Comparison of ENCODE assay signal across 19 mouse cellular contexts in genomic region chr10:25260724-25261123, GRCm38 (mm10). TPM values are rescaled to one million over a fixed set of nuclear protein-coding genes. Genes with fewer than 3 reads are reported as not detected.
DNase-seq lines count a peak whose midpoint lies in the region; ATAC-seq lines count a peak whose summit lies in the region.
"Had no signal": no experiment of that assay in that cellular context is flagged by ENCODE, and none has a peak within 500 bp of the region (broad histone marks: within the 10 kb centered on the region; RNA-seq: fewer than 3 reads in every experiment).

No protein-coding gene starts in this region.

- H3K9ac ChIP-seq in hindbrain, embryonic 14.5 days: no peak overlapping the region
- no peak overlapping the region for H3K9ac ChIP-seq in hindbrain, embryonic 12.5 days
- no peak overlapping the region for H3K9ac ChIP-seq in limb, embryonic 13.5 days
- no peak overlapping the region for H3K9ac ChIP-seq in limb, embryonic 15.5 days
- H3K9ac ChIP-seq: embryonic facial prominence, embryonic 15.5 days; forebrain, postnatal 0 days had no signal

- H3K9me3 ChIP-seq in hindbrain, embryonic 14.5 days (ENCODE audit: control insufficient read depth, low read length): no peaks in the 10 kb centered on the region
- H3K9me3 ChIP-seq in hindbrain, embryonic 12.5 days (replicated peaks): no peaks in the 10 kb centered on the region
- H3K9me3 ChIP-seq in limb, embryonic 13.5 days: no peaks in the 10 kb centered on the region
- no peaks in the 10 kb centered on the region for H3K9me3 ChIP-seq in limb, embryonic 10.5 days (replicated peaks)
- H3K9me3 ChIP-seq in limb, embryonic 15.5 days: no peaks in the 10 kb centered on the region
- H3K9me3 ChIP-seq: embryonic facial prominence, embryonic 15.5 days had no signal

- DNase-seq in hindbrain, embryonic 14.5 days (ENCODE audit: low spot score): no peak
- no peak for DNase-seq in limb, embryonic 10.5 days (ENCODE audit: low spot score)
- no peak for DNase-seq in adrenal gland, adult 2 months
- DNase-seq: adrenal gland, adult 8-10 months; adrenal gland, postnatal 25 days; cerebellum, adult 11-12 months; cerebellum, adult 8-10 months; cerebellum, postnatal 10 days; cerebellum, postnatal 36 days; forebrain, postnatal 0 days; gastrocnemius, adult 2 months; gastrocnemius, postnatal 14 days; heart, adult 11 months had no signal

- 91% methylated on average over 10 of the region's 10 CpGs for WGBS in hindbrain, embryonic 14.5 days
- 83% methylated on average over 10 of the region's 10 CpGs for WGBS in hindbrain, embryonic 12.5 days
- 77% methylated on average over 10 of the region's 10 CpGs for WGBS in limb, embryonic 13.5 days
- WGBS in limb, embryonic 10.5 days: 90% methylated on average over 10 of the region's 10 CpGs
- 73% methylated on average over 10 of the region's 10 CpGs for WGBS in limb, embryonic 15.5 days

- no peaks in the 10 kb centered on the region for H3K27me3 ChIP-seq in hindbrain, embryonic 14.5 days (ENCODE audit: control insufficient read depth, insufficient read depth, low read length)
- H3K27me3 ChIP-seq in hindbrain, embryonic 12.5 days: no peaks in the 10 kb centered on the region
- H3K27me3 ChIP-seq in limb, embryonic 13.5 days: no peaks in the 10 kb centered on the region
- no peaks in the 10 kb centered on the region for H3K27me3 ChIP-seq in limb, embryonic 10.5 days (ENCODE audit: low read depth, poor library complexity, severe bottlenecking)
- no peaks in the 10 kb centered on the region for H3K27me3 ChIP-seq in limb, embryonic 15.5 days
- H3K27me3 ChIP-seq: embryonic facial prominence, embryonic 15.5 days had no signal

- ATAC-seq in hindbrain, embryonic 14.5 days (ENCODE audit: low FRiP score): no peak
- ATAC-seq in hindbrain, embryonic 12.5 days (ENCODE audit: low FRiP score): no peak
- ATAC-seq in limb, embryonic 13.5 days (ENCODE audit: low FRiP score, low read depth): peak; percentile 81
- ATAC-seq in limb, embryonic 15.5 days (ENCODE audit: insufficient number of reproducible peaks, low FRiP score, low TSS enrichment, low read depth): peak; percentile 77; the same call in 1 of the 2 replicates
- ATAC-seq: CD4-positive, CD25-positive, alpha-beta regulatory T cell, adult 4 months; forebrain, postnatal 0 days had no signal

- 0 out of 2 replicates have a peak overlapping the region, but pooled peaks have one; percentile 12 for H3K27ac ChIP-seq in hindbrain, embryonic 14.5 days
- H3K27ac ChIP-seq in hindbrain, embryonic 12.5 days: no peak overlapping the region
- H3K27ac ChIP-seq in limb, embryonic 13.5 days: no peak overlapping the region
- no peak overlapping the region; the same call in 1 of the 2 replicates for H3K27ac ChIP-seq in limb, embryonic 10.5 days
- peak overlapping the region; percentile 9; the same call in 1 of the 2 replicates for H3K27ac ChIP-seq in limb, embryonic 15.5 days
- H3K27ac ChIP-seq: gastrocnemius, adult 2 months had no signal

- no peak overlapping the region for H3K4me2 ChIP-seq in hindbrain, embryonic 14.5 days (replicated peaks)
- no peak overlapping the region for H3K4me2 ChIP-seq in hindbrain, embryonic 12.5 days (replicated peaks)
- no peak overlapping the region for H3K4me2 ChIP-seq in limb, embryonic 13.5 days (replicated peaks)
- H3K4me2 ChIP-seq in limb, embryonic 15.5 days: no peak overlapping the region
- H3K4me2 ChIP-seq: embryonic facial prominence, embryonic 15.5 days; heart, embryonic 11.5 days had no signal

- no peaks in the 10 kb centered on the region for H3K36me3 ChIP-seq in hindbrain, embryonic 14.5 days (replicated peaks; ENCODE audit: control insufficient read depth, insufficient read depth)
- no peaks in the 10 kb centered on the region for H3K36me3 ChIP-seq in hindbrain, embryonic 12.5 days
- 0 out of 2 replicates have a peak, but pooled peaks cover 5% of the 10 kb centered on the region for H3K36me3 ChIP-seq in limb, embryonic 13.5 days
- peaks cover 7% of the 10 kb centered on the region; the same call in 1 of the 2 replicates for H3K36me3 ChIP-seq in limb, embryonic 10.5 days
- no peaks in the 10 kb centered on the region; the same call in 1 of the 2 replicates for H3K36me3 ChIP-seq in limb, embryonic 15.5 days
- H3K36me3 ChIP-seq: embryonic facial prominence, embryonic 15.5 days had no signal

- H3K4me1 ChIP-seq in hindbrain, embryonic 14.5 days (replicated peaks; ENCODE audit: control insufficient read depth, insufficient read depth, low read length): peaks cover 8% of the 10 kb centered on the region; the same call in 1 of the 2 replicates
- 0 out of 2 replicates have a peak, but pooled peaks cover 2% of the 10 kb centered on the region for H3K4me1 ChIP-seq in hindbrain, embryonic 12.5 days
- H3K4me1 ChIP-seq in limb, embryonic 13.5 days: no peaks in the 10 kb centered on the region
- H3K4me1 ChIP-seq in limb, embryonic 10.5 days: no peaks in the 10 kb centered on the region; the same call in 1 of the 2 replicates
- no peaks in the 10 kb centered on the region for H3K4me1 ChIP-seq in limb, embryonic 15.5 days
- H3K4me1 ChIP-seq: embryonic facial prominence, embryonic 15.5 days had no signal

- H3K4me3 ChIP-seq in hindbrain, embryonic 14.5 days (replicated peaks; ENCODE audit: low read length): no peak overlapping the region
- H3K4me3 ChIP-seq in hindbrain, embryonic 12.5 days: no peak overlapping the region
- no peak overlapping the region for H3K4me3 ChIP-seq in limb, embryonic 13.5 days
- no peak overlapping the region for H3K4me3 ChIP-seq in limb, embryonic 10.5 days
- H3K4me3 ChIP-seq in limb, embryonic 15.5 days: no peak overlapping the region
- H3K4me3 ChIP-seq: embryonic facial prominence, embryonic 15.5 days; gastrocnemius, adult 2 months had no signal

RNA-seq across cellular contexts. Expression of gene Akap7, which starts 46.9 kb away (rescaled TPM):
- polyA plus RNA-seq in hindbrain, embryonic 14.5 days (2014; fragmentation: Nextera tagmentation; extraction: Ambion mirVana): 48.8 and 56.7 TPM in 2 replicates
- 22.8 TPM in 2 replicates for polyA plus RNA-seq in hindbrain, embryonic 12.5 days (2016; fragmentation: Nextera tagmentation; extraction: Ambion mirVana)
- polyA plus RNA-seq in limb, embryonic 13.5 days (2015; fragmentation: Nextera tagmentation; extraction: Ambion mirVana): 19.6 and 21.6 TPM in 2 replicates
- polyA plus RNA-seq in limb, embryonic 10.5 days (2016; fragmentation: Nextera tagmentation; extraction: Ambion mirVana): 18.5 and 21.3 TPM in 2 replicates
- 13.7 and 14.0 TPM in 2 replicates for polyA plus RNA-seq in limb, embryonic 15.5 days (2015; fragmentation: Nextera tagmentation; extraction: Ambion mirVana)
- 10 to 100 TPM; 70.3 to 73.3 TPM for total RNA-seq in adrenal gland, adult 2 months (2021)
- polyA plus RNA-seq in adrenal gland, adult 2 months (2012; rRNA removed): 1.7 and 1.9 TPM in 2 replicates

Comparison
In these comparisons a context has a peak if more than half of its experiments do, and no peak if none do; other contexts are left out.
1. H3K27ac ChIP-seq: peak in hindbrain, embryonic 14.5 days (single experiment) and limb, embryonic 15.5 days (single experiment); none in hindbrain, embryonic 12.5 days (single experiment), limb, embryonic 13.5 days (single experiment) and limb, embryonic 10.5 days (single experiment).
2. ATAC-seq: peak in limb, embryonic 13.5 days (single experiment) and limb, embryonic 15.5 days (single experiment); none in hindbrain, embryonic 14.5 days (single experiment) and hindbrain, embryonic 12.5 days (single experiment).